Mouse (Mus musculus) hematopoietic stem cell, adult 5-6 weeks (primary cell): ENCODE measurements around the gene Sept8. TPM values are rescaled to one million over a fixed set of nuclear protein-coding genes. Genes with fewer than 3 reads are reported as not detected.
"Not testable (repeated sequence)": the region's sequence is repeated elsewhere in the genome, so short reads cannot be mapped to it uniquely, and the experiment has no call there.

Experiments
- ATAC-seq, 2 experiments: fragments of 125-278 bp in 1 of 2; replicated peaks in 1 of 2; 2 replicates each; pipeline ENCODE4 v1.8.0; 2016 to 2017; ENCODE audit warnings: inconsistent platforms in 2 of 2, mild to moderate bottlenecking in 2 of 2, moderate number of reproducible peaks in 2 of 2, low read depth in 1 of 2, moderate TSS enrichment in 1 of 2; ENCODE audit not compliant: low FRiP score in 2 of 2, poor library complexity in 2 of 2, severe bottlenecking in 2 of 2, insufficient read depth in 1 of 2, low TSS enrichment in 1 of 2
- total RNA-seq: library from RNA; stranded (forward); fragments of 172-1452, 232-1000 nt; gene quantifications from 2 replicates; pipeline ENCODE4 v1.2.3, GENCODE M21; 2017

The Sept8 gene
- total RNA-seq, 1 experiment from 2014 or later, result 35.4 TPM

DNA sequence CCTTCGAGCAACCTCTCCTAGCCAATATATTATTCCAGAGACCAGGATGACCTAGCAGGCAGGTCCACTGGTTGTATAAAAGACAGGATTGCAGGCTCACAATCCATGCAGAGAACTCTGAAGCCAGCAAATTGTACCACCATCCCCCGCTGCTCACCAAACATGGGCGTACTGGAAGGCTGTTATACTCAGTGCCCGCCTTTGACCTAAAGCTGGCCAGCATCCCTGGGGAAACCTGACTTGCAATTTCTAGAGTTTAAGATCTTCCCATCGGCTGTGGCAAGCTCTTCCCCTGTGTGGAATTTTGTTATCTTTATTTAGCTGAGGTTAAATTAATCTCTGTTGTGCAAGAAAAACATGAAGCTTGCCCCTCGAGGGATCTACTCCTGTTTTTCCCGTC lies 24.0 kb downstream of the Sept8 start:
- ATAC-seq, result no peak

DNA sequence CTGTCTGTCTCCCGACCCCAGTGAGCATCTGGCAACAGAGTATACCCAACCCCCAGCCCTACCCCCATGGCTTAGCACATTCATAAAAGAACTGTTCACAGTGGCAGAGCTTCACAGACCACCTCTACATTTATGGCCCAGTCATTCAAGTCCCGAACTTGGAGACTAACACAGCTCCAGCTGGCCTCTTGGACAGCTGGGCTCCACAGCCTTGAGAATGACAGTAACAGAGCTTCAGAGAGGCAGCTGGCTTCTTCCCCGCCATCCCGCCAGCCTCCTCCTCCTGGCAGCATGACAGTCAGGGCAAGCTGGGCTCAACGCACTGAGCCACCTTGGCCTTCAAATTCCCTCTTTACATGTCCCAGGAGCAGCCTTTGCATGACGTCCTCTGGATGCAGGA lies 27.2 kb downstream of the Sept8 start:
- ATAC-seq, result no peak

DNA sequence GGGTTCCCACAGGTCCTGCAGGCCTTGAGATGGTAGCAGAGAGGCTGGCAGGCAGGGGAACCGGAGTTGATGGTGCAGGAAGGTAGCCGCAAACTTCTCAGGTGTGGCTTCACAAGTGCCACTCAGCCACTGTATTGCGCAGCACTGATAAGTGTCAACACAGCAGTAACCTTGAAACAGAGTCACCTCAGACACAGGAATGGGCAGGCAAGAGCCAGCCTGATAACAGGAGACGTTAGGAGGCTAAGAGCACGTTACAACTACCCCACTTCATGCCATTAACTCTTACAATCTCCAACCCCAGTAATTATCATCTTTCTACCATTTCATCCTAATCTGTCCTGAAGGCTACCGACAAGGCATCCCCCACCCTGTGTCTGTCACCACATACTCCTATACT lies 28.5 kb downstream of the Sept8 start:
- ATAC-seq, result no peak

DNA sequence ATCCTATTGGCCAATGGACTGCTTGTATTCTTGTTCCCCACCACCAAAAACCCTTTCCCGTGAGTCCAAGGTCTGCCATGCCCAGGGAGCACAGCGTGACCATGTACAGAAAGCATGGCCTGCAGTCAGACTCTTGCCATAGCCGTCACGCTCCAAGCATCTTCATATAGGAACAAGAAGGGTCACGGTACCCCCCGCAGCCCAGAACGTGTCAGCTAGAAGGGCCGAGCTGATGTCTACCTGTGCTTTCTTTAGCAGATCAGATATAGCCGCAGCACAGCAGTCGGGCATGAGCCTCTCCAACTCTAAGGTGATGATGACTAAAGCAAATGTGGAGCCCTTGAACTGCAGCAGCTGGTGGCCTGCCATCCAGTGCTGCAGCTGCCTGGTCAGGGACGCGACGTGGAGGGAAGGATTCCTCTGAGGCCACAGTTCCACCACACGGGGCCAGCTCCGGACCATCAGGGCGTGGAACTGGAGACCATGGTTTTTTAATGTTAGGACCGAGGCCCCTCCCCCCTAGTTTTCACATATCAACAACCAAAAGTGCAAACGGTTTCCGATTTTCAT lies 29.1 kb downstream of the Sept8 start:
- no peak for ATAC-seq

DNA sequence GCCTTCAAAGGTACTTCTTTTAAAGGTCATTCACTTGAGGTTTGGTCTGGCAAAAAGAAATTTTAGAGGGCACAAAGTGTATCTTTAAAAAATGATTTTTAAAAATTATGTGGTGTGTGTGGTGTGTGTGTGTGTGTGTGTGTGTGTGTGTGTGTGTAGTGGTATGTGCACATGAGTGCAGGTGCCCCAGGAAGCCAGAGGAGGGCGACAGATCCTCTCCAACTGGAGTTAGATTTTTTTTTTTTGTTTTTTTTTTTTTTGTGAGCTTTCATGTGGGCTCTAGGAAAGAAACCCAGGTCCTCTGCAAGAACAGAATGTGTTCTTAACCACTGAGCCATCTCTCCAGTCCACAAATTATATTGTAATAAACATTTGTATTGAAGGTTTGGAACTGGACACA lies 31.7 kb downstream of the Sept8 start:
- no peak for ATAC-seq

DNA sequence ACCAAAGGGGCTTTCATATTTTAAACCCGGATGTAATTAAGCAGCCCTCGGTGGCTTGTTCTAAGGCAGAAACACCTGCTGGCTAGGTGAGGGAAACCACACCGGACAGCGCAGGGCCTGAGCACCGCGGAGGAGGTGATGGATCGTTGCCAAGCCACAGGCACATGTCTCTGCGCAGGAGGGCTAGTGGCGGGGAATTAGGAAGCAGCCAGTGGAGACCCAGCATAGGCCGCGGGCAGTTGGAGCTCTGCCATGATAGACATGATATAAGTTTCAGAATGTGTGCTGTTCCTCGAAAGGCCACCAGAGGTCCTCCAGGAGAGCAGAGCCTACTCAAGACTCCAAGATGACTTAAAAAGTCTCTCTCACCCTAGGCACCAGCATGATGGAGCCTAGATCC lies 32.7 kb downstream of the Sept8 start:
- ATAC-seq, result peak; percentile 67 to 83

DNA sequence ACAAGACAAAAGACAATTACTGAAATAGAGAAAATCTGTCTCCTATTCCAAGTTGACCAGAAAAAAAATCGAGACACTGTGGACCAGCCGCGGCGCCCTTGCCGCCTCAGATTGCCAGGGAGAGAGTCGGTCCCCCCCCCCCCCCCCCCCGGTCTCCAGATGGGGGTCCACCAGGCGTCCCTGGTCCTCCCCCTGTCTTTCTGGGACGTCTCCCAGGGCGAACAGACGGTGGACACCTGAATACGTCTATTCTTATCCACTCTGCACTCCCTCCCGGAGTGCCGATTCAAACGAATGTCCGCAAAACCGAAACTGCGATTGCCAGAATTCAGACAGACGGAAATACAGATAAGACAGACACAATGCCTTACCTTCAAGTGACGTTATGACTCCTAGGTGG lies 37.5 kb downstream of the Sept8 start:
- not testable (repeated sequence) for ATAC-seq

DNA sequence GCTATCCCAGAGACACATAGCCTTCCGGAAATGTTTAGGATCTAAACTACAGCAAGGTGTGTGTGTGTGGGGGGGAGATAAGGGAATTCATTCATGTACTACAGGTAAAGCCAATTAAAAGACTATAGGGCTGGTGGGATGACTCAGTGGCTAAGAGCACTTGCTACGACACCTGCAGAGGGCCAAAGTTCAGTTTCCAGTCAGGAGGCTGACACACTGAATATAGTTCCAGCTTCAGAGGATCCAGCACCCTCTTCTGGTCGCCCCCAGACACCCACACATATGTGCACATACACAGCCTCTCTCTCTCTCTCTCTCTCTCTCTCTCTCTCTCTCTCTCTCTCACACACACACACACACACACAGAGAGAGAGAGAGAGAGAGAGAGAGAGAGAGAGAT lies 38.9 kb downstream of the Sept8 start:
- not testable (repeated sequence) for ATAC-seq

DNA sequence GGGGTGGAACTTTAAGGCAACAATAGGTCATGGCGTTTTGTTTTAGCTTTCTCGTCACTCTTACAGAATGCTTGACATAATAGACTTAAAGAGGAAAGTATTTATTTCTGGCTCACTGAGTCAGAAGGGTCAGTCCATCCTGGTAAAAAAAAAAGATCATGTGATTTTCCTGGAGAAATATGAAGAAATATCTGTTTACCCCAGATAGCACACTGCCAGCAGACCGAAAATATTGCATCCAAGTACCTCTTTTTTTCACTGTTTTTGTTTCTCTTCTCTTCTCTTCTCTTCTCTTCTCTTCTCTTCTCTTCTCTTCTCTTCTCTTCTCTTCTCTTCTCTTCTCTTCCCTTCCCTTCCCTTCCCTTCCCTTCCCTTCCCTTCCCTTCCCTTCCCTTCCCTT lies 40.9 kb downstream of the Sept8 start:
- ATAC-seq, result not testable (repeated sequence)

DNA sequence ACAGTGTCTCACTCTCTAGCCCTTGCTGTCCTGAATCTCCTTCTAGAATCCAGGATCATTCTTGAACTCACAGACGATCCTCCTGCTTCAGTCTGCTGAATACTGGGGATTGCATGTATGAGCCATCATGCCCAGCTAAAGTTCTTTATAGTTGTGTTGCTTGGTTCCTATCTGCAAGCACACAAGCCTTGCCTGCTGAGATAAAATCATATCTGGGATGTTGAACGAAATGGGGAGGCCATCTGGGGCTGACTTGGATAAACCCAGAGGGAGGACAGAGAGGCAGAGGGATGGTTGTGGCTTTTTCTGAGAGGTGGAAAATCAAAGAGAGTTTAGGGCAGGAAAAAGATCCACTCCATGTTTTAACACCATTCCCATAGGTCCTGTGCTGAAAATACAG lies 42.9 kb downstream of the Sept8 start:
- no peak for ATAC-seq

DNA sequence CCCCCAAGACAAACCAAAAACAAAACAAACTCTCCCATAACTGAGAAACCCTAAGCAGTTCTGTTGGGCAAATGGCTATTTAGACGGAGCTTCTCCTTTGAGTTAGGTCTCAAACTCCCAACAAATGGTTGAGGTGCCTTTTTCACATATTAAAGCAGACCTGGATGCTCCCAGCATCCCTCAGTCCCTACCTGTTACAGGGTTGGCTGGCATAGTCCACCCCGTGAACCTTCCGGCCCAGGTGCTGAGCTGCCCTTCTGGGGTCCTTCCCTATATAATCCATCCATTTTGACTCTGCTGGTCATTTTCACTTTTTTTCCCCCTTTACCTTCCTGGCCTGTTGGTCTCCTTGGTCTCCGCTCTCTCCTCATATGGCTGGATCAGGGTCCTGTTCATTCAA lies 47.6 kb downstream of the Sept8 start:
- ATAC-seq, result no peak

DNA sequence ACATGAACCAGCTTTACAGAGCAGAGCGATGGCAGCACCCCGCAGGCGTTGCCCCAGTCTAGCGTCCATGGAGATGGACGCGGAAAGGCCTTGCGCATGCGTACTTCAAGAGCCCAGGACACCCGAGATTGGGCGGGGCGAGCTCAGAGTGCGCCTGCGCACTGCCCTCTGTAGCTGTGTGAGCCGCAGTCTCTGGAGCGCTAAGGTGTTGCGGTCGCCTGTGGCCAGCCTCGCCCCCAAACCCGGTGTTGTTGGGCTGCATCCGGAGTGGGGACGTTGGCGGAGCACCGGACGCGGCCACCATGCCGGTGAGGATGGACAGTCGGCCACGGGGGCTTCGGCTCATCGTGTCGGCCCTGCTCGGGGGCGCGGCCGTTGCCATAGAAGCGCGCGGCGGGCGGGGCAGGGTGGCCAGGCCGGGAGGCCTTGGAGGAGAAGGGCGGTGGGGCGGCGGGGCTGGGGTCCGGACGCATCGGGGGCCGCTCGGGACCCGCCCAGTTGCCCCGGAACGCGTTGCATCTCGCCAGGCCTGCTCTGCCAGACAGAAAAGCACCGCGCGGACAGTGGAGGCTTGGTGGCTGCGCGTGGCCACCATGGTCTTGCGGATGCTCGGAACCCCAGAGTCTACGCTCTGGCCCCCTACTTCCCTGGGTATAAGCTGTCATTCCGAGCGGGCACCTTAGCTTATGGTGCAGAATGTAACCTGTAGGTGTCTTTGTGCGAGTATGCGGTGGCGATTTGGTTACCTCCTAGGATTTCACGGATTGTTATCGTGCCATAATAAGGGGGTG lies 48.4 kb downstream of the Sept8 start, which contains the start of gene Kif3a:
Kif3a (plus strand) TSS at position 156 of the 791 bp plus-strand sequence.
- ATAC-seq, result peak; percentile 94 to 96

DNA sequence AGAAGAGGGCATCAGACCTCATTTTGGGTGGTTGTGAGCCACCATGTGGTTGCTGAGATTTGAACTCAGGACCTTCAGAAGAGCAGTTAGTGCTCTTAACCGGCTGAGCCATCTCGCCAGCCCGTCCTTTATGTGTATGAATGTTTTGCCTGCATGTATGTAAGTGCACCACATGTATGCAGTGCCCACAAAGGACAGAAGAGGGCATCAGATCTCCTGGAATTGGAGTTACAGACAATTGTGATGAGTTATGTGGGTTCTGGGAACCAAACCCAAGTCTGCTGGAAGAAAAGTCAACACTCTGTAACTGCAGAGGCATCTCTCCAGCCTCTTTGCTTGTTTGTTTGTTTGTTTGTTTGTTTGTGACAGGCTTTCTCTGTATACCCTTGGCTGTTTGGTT lies 61.5 kb downstream of the Sept8 start:
- no peak for ATAC-seq

DNA sequence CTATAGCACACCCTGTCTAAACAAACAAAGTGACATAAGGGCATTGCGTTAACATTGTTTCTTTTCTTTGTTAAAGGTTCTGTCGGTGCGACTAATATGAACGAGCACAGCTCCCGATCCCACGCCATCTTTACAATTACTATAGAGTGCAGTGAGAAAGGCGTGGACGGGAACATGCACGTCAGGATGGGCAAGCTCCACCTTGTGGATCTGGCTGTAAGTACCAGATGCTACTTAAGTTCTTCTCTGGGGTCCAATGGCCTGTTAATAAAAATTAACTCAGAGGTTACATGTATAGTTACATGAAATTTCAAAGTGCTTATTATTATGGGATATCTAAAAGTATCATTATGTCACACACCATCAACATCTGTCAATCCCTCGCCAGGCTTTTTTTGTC lies 64.1 kb downstream of the Sept8 start:
- no peak for ATAC-seq

DNA sequence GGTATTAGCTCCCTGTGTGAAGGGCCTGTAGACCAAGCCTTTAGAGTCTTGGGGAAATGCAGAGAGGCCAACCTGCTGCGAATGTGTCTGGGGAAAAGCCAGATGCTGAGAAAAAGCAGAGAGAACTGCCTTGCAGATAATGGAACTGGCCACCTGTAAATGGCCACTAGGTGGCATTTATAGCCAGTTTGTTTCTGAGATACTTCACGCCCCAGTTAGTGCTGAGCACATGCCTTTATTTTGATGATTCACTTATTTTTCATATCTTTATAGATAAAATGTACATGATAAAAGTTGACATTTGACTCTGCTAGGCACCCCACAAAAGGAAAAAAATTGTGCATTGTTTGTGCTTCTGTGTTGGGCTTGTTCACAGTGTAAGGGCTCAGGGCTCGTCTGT lies 65.8 kb downstream of the Sept8 start:
- ATAC-seq, result peak in 1 of 2 experiments; percentile 49; a peak in 2 of 4 replicates

DNA sequence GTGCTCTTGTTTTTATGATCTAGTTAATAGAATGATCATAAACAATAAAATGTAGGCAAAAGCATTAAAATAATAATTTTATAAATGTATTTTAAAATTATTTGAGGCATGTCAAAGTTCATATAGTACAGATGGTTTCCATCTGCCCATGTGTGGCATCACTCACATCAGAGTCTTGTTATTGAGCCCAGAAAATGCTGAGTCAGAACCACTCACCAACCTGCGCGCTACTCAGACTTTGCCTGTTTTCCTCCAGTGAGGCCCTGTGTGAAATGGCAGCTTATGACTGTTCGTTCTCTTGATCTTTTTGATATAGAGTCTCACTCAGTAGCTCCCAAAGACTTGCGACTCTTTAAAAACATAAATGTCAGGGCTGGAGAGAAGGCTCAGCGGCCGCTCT lies 66.5 kb downstream of the Sept8 start:
- no peak for ATAC-seq

DNA sequence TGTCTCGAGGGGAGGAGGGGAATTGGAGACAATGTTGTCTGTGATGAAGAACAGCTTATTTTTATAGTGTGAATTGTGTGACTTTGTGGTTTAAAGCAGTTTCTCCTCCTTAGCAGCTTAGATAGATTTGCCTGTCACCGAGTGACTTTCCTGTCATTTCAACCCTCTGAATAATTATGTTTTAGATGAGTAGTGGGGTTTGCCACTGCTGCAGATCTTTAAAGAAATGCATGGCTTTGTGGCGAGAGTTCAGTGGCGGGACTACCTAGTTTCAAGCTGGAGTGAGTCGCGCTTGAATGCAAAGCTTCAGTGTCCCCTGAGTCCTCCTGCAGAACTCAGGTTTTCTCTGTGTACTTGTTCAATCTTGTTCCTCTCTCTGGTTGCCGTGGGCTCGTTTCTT lies 69.2 kb downstream of the Sept8 start:
- no peak for ATAC-seq

DNA sequence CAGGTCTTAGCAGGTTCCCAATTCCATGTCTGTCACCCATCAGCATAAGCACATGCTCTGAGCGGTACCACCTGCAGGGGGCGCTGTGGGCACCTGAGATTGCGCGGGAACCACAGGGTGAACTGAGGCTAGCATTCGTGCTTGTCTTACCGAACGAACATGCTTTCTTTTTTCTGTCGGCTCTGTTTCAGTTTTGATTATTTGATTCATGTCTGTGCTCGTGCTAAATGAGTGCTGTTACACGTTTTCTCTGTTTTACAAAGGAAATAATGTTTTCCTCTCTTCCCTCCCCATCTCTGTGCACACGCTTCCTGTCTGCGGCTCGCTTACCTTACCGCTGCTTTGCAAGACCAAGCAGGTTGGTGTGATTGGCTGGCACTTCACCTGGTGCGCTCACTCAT lies 71.3 kb downstream of the Sept8 start:
- ATAC-seq, result peak; percentile 72 to 75

DNA sequence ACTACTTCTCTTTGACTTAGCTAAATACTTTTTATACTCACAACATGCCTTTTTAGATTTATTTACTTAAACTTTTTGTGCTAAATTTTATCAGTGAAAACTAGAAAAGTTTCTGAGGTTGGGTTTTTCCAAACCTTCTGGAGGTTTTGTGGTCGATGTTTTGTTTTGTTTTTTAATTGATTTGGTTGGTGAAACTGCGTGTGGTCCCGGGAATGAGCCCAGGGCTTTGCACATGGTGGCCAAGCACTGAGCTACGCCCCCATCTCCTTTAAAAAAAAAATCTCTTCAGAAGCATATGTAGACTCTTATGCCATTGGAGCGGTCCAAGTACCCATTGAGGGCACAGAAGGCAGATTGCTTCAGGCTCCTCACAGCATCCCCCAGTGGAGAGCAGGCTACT lies 72.1 kb downstream of the Sept8 start:
- ATAC-seq, result no peak
